Mouse (Mus musculus): ENCODE measurements around the gene Gm31371. TPM values are rescaled to one million over a fixed set of nuclear protein-coding genes. Genes with fewer than 3 reads are reported as not detected.
"Not testable (repeated sequence)": the region's sequence is repeated elsewhere in the genome, so short reads cannot be mapped to it uniquely, and the experiment has no call there.

Gm31371 gene
- not detected for total RNA-seq (2021)

GRCm38 (mm10) chr8:19903092-19903491, at the start of gene Gm31371:
Gene Gm31371, plus strand, starts transcription at chr8:19903392.
- DNase-seq (ENCODE audit: low spot score); intact Hi-C loops (cut with DNase I): not testable (repeated sequence)

- DNase-seq (ENCODE audit: low spot score); intact Hi-C loops (cut with DNase I): not testable (repeated sequence)
Observed at GRCm38 (mm10) chr8:19906425-19907055, 3.3 kb downstream of the Gm31371 start.

- peak; percentile 23 for DNase-seq (ENCODE audit: low spot score)
- intact Hi-C loops (cut with DNase I): not testable (repeated sequence)
Observed at GRCm38 (mm10) chr8:19908841-19909321, 5.7 kb downstream of the Gm31371 start.

DNA sequence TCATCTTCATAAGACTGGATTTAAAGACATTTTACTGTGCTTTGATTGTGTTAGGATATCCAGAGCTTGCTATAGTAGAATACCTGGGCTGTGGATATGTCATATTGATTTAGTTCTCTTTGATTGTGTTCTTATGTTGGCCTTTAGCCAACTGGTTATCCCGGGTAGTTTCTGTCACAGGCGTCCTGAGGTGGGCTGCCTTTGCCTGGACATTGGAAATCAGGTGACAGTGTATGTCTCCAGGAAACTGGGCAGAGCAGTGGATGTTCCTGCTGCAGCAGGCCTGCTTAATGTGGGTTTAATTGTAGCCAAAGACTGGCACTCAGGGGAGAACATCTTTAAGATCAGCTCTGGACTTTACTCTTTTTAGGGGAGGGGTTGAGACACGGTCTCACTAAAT, 15.9 kb downstream of the Gm31371 start:
- intact Hi-C loops (cut with DNase I); DNase-seq (ENCODE audit: low spot score): not testable (repeated sequence)

DNA sequence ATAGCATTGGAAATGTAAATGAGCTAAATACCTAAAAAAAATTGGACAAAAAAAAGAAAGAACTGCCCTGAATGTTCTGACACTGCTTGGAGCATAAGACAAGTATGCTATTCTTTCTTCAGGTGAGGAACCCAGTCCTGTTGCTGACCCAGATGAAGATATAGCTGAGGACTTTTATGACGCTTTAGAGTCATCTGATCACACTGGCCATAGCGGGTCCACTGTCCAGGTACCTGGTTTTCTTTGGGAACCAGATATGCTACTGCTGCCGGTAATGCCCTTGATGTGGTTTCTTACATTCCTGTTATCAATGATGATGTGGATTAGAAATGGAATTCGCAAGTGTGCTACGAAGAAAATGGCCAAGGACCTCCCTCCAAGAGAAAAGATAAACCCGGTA, 31.1 kb downstream of the Gm31371 start:
- intact Hi-C loops (cut with DNase I): not testable (repeated sequence)
- DNase-seq (ENCODE audit: low spot score): peak; percentile 20

DNA sequence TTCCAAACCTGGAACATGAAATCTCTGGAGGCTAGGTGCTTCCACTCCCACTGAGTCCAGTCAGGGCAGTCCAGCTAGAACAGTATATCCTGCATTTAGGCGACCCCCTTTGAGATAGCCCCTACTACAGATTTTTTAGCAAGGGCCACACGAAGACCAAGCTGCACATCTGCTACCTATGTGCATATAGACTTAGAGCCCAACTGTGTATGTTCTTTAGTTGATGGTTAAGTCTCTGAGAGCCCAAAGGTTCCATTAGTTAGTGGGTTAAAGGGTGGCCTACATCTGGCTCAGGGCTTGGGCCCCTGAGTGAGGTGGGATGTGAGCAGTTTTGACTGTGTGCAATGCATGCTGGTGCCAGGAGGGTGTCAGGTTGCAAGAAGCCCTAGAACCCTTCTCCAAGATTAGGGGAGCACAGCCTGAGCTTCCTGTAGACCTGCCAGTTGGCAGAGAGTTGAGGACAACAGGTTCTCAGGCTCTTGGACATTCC, 32.4 kb downstream of the Gm31371 start:
- DNase-seq (ENCODE audit: low spot score): peak; percentile 11
- intact Hi-C loops (cut with DNase I): not testable (repeated sequence)

GRCm38 (mm10) chr8:19960935-19961334, 57.7 kb downstream of the Gm31371 start:
- DNase-seq (ENCODE audit: low spot score): no peak
- intact Hi-C loops (cut with DNase I): no loop called here

- intact Hi-C loops (cut with DNase I); DNase-seq (ENCODE audit: low spot score): not testable (repeated sequence)
Observed at GRCm38 (mm10) chr8:19963766-19964165, 60.6 kb downstream of the Gm31371 start.

DNA sequence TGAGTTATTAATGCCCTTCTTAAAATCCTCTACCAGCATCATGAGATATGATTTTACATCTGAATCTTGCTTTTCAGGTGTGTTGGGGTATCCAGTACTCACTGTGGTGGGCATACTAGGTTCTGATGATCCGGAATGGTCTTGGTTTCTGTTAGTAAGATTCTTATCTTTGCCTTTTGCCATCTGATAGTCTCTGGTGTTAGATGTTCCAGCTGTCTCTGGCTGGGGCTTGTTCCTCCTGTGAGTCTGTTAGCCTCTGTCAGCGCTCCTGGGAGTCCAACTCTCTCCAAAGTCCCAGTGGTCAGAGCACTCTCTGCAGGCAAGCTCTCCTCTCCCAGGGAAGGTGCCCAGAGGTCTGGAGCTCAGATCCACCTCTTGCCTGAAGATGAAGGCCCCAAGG, 65.0 kb downstream of the Gm31371 start:
- peak; percentile 34 for DNase-seq (ENCODE audit: low spot score)
- intact Hi-C loops (cut with DNase I): not testable (repeated sequence)

DNA sequence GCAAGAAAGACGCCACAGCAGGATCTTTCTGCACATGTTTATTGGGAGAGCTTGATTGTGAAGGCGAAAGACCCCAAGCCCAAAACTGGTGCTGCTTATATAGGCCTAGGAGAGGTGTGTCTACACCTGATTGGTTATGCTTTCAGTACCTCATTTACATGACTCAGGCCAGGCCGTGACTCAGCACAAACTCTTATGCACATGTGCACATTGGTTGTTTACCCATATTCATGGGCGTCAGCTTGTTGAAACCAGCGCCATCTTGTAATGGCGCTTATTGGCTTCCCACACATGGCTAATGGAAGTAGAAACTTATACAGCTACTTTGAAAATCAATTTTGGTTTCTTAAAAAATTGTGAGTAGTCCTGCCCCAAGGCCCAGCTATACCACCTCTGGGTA, 72.0 kb downstream of the Gm31371 start:
- intact Hi-C loops (cut with DNase I); DNase-seq (ENCODE audit: low spot score): not testable (repeated sequence)

Other genes with a start within 250 kb of the Gm31371 start
- under 1 TPM; 0.13 to 0.25 TPM for gene 4930467E23Rik, start 173.8 kb upstream of the Gm31371 start, total RNA-seq (2021)

All from heart, postnatal 25 days (tissue).